Mouse (Mus musculus): ENCODE data around the gene Atpif1. TPM values are rescaled to one million over a fixed set of nuclear protein-coding genes. Genes with fewer than 3 reads are reported as not detected.

Atpif1 gene
- total RNA-seq, 4 experiments from 2014 or later = 48.3 to 57.9 (median 49.7) TPM

DNA sequence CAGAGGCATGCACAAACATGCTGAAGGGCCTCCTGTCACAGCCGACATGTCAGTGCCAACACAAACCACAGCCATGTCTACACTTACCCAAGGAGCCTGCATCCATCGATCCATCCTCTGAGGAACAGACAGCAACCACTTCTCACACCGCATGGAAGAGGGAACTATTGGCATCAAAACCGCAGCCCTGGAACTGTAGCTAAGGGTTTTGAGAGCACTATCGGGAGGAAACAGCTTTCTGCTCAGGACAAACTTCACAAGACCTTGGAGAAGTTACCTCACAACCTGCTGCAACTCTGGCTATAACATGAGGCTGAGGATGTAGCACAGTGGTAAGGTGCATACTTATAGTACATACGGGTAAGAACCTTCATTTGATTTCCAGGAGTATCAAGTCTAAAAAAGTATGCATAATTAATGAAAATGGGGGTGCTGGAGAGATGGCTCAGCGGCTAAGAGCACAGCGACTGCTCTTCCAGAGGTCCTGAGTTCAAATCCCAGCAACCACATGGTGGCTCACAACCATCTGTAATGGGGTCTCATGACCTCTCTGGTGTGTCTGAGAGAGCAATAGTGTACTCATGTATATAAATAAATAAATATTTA is 5.4 kb downstream of the Atpif1 start:
- DNase-seq (ENCODE audit: low spot score in 2 of 2) = no peak

DNA sequence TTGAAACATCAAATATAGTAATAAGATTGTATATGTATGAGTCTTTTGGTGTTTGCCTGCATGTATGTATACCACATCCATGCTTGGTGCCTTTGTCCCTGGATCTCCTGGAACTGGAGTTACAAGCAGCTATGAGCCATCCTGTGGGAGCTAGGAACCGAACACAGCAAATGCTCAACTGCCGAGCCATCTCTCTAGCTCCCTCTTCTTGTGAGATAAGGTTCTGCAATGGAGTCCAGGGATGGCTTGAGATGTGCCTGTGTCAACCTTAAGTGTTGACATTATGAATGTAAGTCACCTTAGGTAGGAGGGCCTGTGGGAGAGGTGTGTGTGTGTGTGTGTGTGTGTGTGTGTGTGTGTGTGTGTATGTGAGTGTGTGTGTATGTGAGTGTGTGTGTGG is 6.8 kb downstream of the Atpif1 start:
- no peak for DNase-seq (ENCODE audit: low spot score in 2 of 2)

DNA sequence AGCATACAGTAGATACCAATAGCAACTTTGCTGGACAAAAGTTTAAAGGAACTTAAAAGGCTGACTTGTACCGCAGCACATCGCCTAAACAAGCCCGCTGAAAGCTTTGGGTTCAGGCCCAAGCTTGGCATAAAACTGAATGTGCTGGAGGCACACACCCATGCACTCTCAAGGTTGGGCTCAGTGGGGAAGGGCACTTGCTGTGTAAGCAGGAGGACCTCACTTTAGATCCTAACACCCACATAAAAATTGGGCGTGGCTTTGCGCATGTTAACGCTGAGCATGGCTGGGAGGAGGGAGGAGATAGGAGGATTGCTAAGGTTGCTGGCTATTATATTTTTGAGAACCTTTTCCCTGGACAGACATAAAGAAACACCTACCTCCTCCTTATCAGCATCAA is 8.7 kb downstream of the Atpif1 start:
- DNase-seq (ENCODE audit: low spot score in 2 of 2) = no peak

DNA sequence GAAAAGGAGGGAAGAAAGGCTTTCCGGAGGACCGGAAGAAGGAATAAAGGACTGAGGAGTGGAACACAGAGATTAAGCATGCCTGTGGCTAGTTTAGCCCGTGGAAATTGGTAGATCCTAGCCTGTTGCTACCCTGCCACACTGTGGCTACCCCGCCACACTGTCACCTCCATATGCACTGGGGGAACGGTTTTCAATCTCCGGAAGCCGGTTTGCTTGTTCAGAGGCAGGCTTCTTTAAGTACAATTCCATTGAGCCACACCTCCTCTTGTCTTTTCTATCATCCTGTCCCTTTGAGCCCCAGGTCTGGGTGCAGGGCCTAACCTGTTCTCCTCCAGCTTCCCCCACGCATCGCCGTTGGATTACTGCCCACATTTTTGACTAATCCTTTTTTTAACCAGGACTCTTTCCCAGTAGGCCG is 9.1 kb downstream of the Atpif1 start:
- DNase-seq (ENCODE audit: low spot score in 2 of 2) = no peak

DNA sequence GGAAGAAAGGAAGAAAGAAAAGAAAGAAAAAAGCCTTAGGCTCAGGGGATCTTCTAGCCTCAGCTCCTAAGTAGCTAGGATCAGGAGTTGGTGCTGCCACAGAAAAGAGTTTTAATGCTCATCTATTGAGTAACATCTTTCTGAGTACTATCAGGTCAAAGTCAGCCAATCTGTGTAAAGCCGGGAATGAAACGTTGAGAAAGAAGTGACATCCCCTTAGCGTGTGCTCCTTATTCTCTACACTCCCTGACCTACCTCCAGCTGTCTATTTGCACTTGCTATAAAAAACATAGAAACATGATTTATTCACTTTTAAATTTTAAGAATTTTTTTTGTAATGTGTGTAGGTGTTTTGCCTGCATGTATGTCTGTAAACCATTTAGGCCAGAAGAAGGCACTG is 14.3 kb downstream of the Atpif1 start:
- no peak for DNase-seq (ENCODE audit: low spot score in 2 of 2)

DNA sequence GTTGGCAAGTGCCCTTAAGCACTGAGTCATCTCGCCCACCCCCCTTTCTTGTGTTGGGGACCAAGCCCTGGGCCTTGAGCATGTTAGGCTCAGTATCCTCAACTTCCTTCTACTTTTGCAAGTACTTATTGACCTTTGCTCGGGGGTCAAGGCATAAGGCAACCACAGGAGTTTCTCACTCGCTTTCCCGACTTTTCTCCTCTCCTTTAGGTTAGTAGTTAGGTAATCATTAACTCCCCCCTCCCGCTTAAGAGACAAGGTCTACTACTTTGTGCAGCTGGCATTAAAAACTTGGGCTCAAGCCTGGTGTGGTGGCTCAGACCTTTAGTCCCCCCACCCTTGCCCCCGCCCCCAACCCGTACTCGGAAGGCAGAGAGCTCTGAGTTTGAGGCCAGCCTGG is 15.4 kb downstream of the Atpif1 start:
- DNase-seq (ENCODE audit: low spot score in 2 of 2) = no peak

DNA sequence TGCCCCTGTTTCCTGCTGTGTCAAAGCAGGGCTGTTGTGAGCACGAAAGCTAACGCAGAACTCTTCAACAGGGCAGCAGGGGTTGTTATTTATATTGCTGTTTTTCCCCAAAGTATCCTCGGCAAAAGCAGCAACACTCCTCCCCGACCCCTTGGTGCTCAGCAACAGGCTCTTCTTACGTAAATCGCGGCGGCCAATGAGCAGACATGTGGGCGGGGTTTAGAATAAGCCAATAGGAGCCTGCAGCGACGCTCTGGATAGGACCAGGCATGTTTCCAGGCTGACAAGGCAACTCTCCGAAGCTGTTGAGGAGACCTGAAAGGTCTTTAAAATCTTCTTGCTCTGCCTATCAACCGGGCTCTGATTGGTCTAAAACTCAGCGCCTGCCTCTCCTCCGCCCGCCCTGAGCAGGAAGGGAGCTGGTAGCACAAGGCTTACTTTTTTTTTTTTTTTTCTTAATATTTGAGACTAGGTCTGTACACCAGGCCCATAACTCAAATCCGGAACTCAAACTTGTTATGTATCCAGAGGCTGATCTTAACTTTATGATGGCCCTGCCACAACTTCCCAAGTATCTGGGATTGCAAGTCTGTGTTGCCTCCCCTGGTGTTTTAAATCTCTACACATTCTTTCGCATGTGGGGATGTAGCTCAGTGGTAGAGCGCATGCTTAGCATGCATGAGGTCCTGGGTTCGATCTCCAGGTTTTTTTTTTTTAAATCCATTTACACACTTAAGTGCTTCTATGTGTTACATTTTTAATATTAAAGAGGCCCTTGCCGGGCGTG is 17.9 kb downstream of the Atpif1 start:
- DNase-seq (ENCODE audit: low spot score in 2 of 2) = peak; percentile 87 to 92

DNA sequence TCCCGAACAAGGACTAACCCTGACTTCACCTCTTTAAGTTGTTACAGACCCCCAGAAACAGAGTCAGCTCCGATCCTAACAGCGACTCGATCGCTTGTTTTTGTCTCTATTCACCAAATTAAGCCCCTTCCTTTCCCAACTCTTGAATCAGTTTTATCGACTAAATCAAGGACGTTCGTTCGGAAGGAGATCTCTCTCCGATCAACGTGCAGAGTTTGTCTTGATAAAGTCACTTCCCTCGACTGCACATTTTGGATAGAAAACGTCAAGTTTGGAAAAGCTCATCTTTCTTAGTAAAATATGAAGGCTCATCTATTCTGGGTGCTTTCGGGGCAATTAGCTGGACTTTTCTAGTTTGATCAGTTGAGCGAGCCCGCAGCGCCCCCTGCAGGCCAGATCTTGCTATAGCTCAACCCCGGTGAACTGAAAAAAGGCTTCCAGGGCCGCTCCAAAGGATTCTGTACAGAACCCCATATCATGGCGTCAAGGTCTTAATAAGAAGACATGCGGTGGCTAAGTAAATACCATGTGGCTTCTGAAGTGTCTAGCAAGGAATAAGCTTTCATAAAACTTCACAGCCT is 18.8 kb downstream of the Atpif1 start:
- peak; percentile 65 to 67 for DNase-seq (ENCODE audit: low spot score in 2 of 2)

DNA sequence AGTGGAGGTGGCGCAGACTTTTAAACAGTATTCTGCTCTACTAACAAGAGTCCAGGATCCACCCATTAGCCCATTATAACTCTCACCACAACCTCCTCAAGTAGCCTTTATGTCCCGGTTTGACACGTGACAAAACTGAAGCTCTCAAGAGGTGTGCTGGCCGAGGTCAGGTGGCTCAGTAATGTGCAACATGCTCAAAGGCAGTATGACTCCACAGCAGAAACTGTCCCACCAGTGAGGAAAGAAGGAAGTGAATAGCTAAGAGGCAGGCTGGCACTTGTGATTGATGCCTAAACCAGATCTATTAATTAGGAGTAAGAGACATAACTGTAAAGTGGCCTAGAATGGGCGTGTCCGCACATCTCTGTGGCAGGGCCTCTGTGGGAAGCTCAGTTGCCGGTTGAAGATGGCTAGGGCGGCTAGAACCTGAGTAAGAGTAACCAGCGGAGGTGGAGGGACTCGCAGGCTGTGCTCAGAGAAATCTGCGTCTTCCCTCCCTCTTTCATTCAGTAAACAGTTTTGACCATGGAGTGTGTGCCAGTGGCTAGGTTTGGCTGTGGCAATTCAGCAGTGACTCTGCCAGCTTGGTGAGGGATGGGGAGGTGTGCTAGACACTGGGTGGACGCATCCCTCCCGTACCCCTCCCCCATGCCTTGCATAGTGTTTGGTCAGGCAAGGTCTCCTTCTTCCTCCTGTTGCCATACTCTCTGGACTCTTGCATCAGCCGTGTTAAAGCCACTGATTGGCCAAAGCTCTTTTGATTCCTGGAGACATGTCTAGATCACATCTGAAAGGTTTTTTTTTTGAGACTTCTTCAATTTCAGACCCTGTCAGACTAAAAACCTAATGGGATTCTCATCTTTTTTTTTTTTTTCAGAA is 19.8 kb downstream of the Atpif1 start:
- DNase-seq (ENCODE audit: low spot score in 2 of 2) = no peak

DNA sequence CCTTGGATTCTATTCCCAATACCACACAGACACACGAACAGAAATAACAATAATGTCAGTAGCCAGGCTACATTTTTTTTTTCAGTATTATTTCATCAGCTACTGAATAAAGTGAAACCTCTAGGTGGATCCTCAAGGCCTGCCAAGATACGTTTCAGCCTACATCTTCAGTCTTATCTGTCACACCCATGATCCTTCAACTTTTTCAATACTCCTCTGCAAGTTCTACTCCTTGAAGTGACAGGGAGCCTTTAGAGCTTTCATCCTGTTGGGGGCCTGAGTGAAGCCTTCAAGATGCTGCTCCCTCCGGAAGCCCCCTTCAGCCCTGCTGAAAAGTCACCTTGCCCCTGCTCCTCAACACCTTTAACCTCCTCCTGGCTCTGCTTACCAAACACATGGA is 21.4 kb downstream of the Atpif1 start:
- no peak for DNase-seq (ENCODE audit: low spot score in 2 of 2)

DNA sequence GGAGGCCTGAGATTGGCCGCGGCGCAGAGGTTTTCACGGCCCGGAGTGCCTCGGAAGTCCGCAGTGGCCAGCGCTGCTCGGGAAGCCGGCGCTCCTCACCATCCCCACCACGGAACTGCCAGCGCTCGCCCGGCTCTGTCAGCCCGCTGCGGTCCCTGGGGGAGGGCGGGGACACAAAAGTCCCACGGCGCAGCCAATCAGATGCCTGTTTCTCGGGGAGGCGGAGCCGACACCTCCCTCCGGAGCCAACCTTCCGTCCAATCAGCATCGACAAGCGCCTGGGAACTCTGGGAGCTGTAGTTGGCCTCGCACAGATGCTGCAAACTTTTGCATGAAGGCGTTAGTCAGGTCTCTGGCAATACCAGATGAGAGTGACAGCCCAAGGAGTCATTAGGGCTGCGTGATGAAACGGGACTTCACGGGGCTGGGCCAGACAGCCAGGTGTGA is 23.1 kb downstream of the Atpif1 start, which contains the start of gene Sesn2:
Sesn2 (minus strand) TSS at position 150 of the 447 bp plus-strand sequence.
- peak; percentile 98 for DNase-seq (ENCODE audit: low spot score in 2 of 2)

DNA sequence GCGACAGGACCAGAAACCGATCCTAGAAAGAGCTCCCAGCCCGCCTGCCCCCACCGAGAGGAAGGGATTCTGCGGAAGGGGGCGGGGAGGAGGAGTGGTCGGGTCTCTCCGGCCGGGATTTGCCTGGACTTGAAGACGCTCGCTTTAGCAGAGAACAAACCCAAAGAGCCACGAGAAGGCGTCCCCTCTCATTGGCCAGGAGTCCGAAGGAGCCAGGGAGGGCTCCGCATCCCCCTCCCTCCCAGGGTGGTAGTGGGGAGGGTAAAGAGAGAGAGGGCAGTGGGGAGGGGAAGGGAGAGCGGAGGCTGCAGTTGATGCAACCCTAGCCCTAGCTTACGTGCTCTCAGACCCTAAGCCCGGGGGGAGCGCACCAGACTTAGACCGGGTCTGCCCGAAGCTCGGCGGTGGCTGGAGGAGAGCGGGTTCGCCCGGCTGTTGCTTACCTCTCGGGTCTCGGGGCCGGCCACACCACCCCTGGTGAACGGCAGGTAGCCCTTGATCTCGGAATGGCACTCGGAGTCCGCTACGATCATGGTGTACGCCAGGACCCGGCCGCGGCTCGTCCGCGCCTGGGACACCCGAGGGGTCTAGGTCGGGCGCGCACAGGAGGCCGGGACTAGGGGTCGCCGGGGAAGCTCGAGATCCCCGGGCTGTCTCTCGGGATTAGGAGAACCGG is 23.7 kb downstream of the Atpif1 start:
- peak; percentile 24 to 35 for DNase-seq (ENCODE audit: low spot score in 2 of 2)

DNA sequence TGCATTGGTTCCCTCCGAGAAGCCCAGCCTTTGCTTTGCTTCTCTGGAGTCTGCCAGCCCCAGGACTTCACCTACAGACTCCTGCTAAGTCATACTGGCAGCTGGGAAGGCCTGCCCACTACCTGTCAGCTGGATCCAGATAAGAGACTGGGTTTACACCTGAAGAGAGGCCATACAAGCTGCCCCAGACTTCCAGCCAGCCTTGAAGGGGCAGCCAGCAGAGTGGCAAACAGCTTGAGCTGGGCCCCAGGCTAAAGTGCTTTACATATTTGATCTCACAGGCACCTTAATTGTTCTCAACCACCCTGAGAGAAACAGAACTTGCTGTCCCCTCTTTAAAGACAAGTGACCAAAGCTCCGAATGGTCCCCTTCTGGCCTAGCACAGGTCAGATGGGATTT is 26.2 kb downstream of the Atpif1 start:
- no peak for DNase-seq (ENCODE audit: low spot score in 2 of 2)

DNA sequence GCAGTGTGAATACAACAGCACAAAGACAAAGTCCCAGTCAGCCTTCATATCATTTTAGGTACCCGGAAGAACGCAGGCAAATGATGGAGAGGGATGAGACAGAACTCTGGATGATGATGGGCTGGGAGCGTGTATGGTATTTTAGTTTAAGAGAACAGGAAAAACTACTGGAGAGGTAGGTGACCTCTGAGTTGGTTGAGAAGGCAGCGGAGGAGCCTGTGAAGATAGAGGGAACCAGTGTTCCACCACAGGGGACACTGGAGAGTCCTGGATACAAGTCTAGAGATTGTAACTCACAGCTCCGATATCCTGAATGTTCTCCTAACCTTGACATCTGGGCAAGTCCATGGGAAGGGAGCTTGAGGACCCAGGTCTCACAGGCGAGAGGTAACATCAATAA is 27.2 kb downstream of the Atpif1 start:
- DNase-seq (ENCODE audit: low spot score in 2 of 2) = no peak

DNA sequence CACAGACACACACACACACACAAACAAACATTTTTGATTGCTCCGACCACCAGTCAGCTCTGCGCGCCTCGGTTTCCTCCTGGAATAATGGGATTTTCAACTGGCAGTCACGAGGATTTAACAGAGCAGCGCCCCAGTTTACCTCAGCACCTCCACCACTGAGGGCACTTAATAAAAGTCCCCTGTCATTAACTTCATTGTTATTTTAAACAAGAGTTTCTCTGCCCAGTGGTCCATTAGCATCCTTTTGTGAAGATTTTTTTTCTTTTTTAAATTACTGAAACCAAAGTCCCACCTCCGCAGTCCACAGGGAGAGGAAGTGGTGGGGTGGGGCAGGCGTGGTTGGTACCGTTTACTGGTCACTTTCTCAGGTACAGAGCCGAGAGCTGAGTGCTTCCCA is 27.7 kb downstream of the Atpif1 start:
- DNase-seq (ENCODE audit: low spot score in 2 of 2) = no peak

DNA sequence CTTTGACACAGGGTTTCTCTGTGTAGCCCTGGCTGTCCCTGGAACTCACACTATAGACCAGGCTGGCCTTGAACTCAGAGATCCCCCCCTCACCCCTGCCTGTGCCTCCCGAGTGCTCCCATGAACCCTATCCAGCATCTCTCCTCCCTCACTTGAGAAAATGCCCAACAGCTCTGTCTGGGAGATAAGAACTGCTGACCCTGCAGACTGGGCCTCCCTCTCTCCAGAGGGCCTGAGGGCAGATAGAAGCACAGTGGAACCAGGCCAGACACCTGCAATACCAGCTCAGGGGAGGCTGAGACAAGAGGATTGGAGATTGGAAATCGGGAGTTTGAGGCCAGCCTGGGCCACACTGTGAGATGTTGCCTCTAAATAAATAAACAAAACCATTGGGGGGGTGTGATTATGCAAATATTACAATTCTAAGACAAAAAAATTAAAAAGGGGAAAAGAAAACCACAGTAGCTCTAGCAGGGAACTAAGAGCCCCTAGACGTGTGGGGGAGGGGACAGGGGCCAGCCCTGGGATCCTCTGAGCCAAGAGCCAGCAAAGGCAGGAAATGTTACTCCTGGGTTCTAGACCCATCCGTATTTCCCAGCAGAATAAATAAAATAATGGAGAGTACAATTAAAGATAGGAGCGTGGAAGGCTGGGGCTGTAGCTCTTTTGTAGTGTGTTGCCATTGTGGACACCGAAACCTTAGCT is 28.3 kb downstream of the Atpif1 start:
- no peak for DNase-seq (ENCODE audit: low spot score in 2 of 2)

DNA sequence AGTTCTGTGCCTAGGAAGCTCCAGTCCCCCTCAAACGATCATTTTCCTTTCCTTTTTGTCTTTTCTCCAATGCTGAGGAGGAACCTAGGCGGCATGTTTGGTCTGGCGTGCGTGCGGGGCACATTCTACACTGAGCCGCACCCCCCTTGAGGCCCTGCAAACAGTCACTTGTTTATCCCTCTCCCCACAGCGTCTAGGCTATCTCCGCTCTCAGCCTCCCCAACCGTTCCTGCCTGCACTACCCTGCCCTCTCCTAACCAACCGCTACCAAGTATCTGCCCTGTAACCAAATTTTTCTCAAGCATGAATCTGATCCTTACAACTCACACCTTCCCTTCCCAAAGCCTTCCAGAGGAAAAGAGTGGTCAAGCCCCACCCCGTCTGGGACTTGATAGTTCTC is 30.1 kb downstream of the Atpif1 start:
- DNase-seq (ENCODE audit: low spot score in 2 of 2) = no peak

DNA sequence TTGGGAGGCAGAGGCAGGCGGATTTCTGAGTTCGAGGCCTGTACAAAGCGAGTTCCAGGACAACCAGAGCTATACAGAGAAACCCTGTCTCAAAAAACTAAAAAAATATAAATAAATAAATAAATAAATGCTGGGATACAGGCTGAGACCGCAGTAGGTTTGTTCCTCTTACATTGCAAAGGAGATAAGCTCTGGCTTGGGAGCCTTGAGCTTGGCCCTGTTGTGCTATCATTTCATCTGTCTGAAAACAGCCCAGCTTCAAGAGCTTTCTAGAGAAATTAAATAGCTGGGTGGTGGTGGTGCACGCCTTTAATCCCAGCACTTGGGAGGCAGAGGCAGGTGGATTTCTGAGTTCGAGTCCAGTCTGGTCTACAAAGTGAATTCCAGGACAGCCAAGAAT is 31.8 kb downstream of the Atpif1 start:
- DNase-seq (ENCODE audit: low spot score in 2 of 2) = no peak

DNA sequence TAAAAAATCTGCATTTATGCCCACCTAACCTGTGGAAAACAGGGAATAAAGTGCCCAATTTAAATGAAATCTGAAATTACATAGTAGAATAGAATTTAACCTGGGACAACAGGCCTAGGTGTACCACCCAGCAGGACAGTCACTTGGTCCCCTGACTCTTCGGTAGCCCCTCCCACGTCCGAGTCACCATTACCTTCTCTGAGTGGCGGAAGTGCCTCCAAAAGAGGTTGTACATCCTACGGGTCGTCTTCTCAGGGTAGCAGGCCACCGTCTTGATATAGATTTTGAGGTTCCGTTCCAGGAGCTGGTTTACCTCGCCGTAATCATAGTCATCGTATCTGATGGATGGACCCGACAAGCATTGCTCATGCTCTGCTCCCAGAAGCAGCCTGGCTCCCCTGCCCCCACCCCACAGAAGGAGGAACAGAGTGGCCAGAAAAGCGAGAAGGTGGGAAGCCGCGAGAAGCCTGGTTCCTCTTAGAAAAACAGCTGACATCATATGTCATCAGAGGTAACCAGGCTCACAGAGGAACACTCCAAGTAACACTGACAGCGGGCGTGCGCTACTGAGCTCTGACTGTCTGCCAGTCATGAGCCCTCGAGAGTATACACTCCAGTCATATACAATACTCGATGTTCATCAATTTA is 39.1 kb downstream of the Atpif1 start:
- no peak for DNase-seq (ENCODE audit: low spot score in 2 of 2)

Data from gastrocnemius, adult 8-10 months (tissue).